Mouse (Mus musculus) forebrain, embryonic 10.5 days (tissue): ENCODE results near the gene Dnm2. TPM values are rescaled to one million over a fixed set of nuclear protein-coding genes. Genes with fewer than 3 reads are reported as not detected.
A peak's percentile ranks its signal among the peaks of the same experiment; 100 is the strongest.
"Not testable (repeated sequence)": the region's sequence is repeated elsewhere in the genome, so short reads cannot be mapped to it uniquely, and the experiment has no call there.

Experiments used
- DNase-seq: peaks from one replicate; pipeline ENCODE4 v3.0.0-alpha.2; 2017; ENCODE audit warnings: low spot score; ENCODE audit errors: extremely low spot score
- H3K27ac ChIP-seq: fragments of 300-500 bp; sonication (generic); 2 replicates; pipeline ENCODE4 v1.5.1; 2016; ENCODE audit warnings: mild to moderate bottlenecking
- H3K27me3 ChIP-seq: fragments of 300-500 bp; sonication (generic); 2 replicates; pipeline ENCODE4 v1.6.1; 2016; ENCODE audit warnings: mild to moderate bottlenecking; ENCODE audit not compliant: poor library complexity, severe bottlenecking
- H3K36me3 ChIP-seq: fragments of 300-500 bp; sonication (generic); replicated peaks from 2 replicates; pipeline ENCODE4 v1.6.1; 2016; ENCODE audit warnings: mild to moderate bottlenecking, moderate library complexity
- H3K4me1 ChIP-seq: fragments of 300-500 bp; sonication (generic); 2 replicates; pipeline ENCODE4 v1.6.1; 2016
- H3K4me3 ChIP-seq: fragments of 300-500 bp; sonication (generic); 2 replicates; pipeline ENCODE4 v1.5.1; 2016; ENCODE audit warnings: mild to moderate bottlenecking, moderate library complexity
- H3K9me3 ChIP-seq: fragments of 300-500 bp; sonication (generic); 2 replicates; pipeline ENCODE4 v1.6.1; 2016; ENCODE audit warnings: mild to moderate bottlenecking, moderate library complexity
- WGBS: fragments of 180-500 bp; shearing (Covaris S2); methylation state at CpG from one replicate; pipeline ENCODE4 v1.1.7; 2016; 5-methylcytosine and 5-hydroxymethylcytosine counted together
- polyA plus RNA-seq: library from polyadenylated mRNA; unstranded; fragments of >200 nt; fragmentation: Nextera tagmentation; extraction: Ambion mirVana; gene quantifications from 2 replicates; pipeline ENCODE4 v1.2.1, GENCODE M21; 2016

Gene Dnm2
- polyA plus RNA-seq, 1 experiment from 2014 or later, result 65.9 TPM

DNA sequence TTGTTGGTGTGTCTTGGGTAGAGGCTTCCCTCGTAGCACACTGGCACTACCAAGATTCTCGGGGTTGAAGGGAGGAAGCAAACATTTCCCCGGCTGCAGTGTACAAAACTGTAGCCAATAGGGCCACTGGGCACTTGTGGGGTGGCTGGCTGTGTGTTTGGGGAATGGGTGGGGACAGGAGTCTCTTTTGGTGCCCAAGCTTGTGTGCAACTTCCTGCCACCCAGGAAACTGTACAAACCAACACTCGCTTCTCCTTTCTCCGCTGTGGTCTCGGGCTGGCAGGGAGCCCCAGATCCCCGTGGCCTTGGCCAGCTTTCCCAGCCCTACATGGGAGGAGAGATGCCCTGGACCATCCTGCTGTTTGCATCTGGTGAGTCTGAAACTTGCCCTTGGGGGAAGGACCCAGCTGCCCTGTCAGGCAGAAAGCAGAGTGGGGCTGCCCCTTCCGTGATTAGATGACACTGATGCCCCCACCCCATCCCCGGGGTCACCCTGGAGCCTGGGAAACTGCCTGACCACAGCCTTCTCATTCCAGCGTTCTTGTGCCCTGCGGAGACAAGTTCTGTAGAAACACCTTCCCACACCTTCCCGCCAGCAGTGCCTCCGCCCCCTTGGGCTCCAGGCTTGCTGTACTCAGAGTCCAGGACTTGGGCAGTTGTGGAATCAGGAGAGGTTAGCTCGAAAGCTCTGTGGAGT, 101.4 kb downstream of the Dnm2 start, which contains the start of gene AB124611:
TSS of gene AB124611 (plus strand) at position 240 of the 697 bp plus-strand sequence.
- WGBS, result 70% methylated on average over 14 of the region's 14 CpGs
- H3K4me3 ChIP-seq, result no peak within 1 kb of the TSS
- H3K27ac ChIP-seq, result peak within 1 kb of the TSS; percentile 44; the same call in 1 of the 2 replicates
- no peak for DNase-seq
- peaks cover 4% of the 10 kb centered on the region; the same call in 1 of the 2 replicates for H3K9me3 ChIP-seq
- no peaks in the 10 kb centered on the region for H3K27me3 ChIP-seq
- H3K36me3 ChIP-seq, result peaks cover 9% of the 10 kb centered on the region; the same call in 1 of the 2 replicates
- H3K4me1 ChIP-seq, result peaks cover 16% of the 10 kb centered on the region

DNA sequence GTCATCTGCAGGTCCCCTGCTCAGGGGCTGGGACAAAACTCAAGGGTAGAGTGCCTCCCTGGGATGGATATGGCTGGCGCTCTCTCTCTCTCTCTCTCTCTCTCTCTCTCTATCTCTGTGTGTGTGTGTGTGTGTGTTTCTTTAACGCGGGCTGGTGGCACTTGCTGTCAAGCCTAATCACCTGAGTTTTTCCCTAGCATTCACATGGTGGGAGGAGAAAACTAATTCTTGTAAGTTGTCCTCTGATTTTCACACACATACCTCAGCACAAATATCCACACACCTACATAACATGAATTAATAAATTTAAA, 101.9 kb downstream of the Dnm2 start:
- Histone ChIP-seq H3K36me3 (peaks cover 9% of the 10 kb centered on the region; the same call in 1 of the 2 replicates), H3K27me3 (no peaks in the 10 kb centered on the region), H3K27ac (0 out of 2 replicates have a peak overlapping the region, but pooled peaks have one; percentile 44), H3K4me1 (peaks cover 16% of the 10 kb centered on the region), H3K9me3 (peaks cover 4% of the 10 kb centered on the region; the same call in 1 of the 2 replicates), H3K4me3 (no peak overlapping the region)
- WGBS, result 97% methylated on average over 3 of the region's 3 CpGs
- no peak for DNase-seq

DNA sequence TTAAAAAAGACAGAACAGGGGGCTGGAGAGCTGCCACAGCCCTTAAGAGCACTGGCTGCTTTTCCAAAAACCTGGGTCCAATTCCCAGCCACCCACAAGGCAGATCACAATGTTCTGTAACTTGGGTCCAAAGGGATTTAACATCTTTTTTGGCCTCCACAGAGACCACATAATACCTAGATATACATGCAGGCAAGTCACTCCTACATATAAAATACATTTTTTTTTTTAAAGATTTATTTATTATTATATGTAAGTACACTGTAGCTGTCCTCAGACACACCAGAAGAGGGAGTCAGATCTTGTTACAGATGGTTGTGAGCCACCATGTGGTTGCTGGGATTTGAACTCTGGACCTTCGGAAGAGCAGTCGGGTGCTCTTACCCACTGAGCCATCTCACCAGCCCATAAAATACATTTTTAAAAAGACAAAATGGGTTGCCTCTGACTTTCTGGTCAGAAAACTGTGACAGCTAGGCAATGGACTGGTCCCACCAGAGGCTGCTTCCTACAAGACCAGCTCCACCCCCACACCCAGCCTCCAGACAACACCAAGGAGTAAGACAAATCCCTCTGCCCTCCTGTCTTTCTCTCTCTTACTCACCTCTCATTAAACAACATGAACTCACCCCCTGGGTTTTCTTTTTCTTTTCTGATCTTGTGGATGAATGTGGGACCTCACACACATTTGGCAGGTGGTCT, 102.5 kb downstream of the Dnm2 start:
- peaks cover 9% of the 10 kb centered on the region; the same call in 1 of the 2 replicates for H3K36me3 ChIP-seq
- no peaks in the 10 kb centered on the region for H3K27me3 ChIP-seq
- DNase-seq, result no peak
- no peak overlapping the region for H3K27ac ChIP-seq
- H3K4me3 ChIP-seq, result no peak overlapping the region
- peaks cover 16% of the 10 kb centered on the region for H3K4me1 ChIP-seq
- H3K9me3 ChIP-seq, result peaks cover 2% of the 10 kb centered on the region; the same call in 1 of the 2 replicates
- WGBS, result 94% methylated on average over 2 of the region's 2 CpGs

DNA sequence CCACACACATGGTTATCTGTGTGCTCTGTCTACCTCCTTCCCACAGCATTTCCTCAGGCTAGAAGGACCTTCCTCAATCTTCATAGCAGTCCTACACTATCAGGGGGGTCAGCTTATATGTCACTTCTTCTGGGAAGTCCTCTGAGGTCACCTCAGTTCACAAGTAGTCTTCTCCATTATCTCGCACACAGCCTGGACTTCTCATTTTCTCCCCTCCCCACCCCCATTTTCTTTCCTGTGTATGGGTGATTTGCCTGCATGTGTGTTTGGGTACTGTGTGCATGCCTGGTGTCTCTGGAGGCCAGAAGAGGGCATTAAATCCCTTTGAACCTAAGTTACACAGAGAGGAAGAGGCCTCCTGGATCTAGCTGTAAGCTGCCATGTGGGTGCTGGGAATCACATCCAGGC, 103.2 kb downstream of the Dnm2 start:
- no peak for DNase-seq
- Histone ChIP-seq H3K36me3 (peaks cover 9% of the 10 kb centered on the region; the same call in 1 of the 2 replicates), H3K27ac (no peak overlapping the region), H3K4me3 (no peak overlapping the region), H3K4me1 (peaks cover 16% of the 10 kb centered on the region), H3K9me3 (no peaks in the 10 kb centered on the region), H3K27me3 (no peaks in the 10 kb centered on the region)
- WGBS, result 76% methylated on average over 1 of the region's 1 CpGs

DNA sequence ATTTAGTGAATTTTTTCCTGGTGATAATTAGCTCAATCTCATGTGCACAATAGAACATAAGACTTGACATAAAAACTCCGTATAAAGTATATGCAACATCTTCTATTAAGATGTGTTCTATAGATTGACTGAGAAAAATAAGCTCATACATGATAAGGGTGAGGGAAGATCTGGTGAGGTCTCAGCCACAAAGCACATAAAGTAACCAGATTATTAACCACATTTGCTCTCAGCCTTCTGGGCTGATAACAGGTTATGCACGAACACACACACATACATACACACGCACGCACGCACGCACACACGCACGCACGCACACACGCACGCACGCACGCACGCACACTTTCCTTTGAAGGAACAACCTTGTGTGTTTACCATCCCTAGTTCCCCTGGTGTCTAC, 111.8 kb downstream of the Dnm2 start:
- H3K4me1 ChIP-seq, result no peaks in the 10 kb centered on the region
- H3K36me3 ChIP-seq, result peaks cover 10% of the 10 kb centered on the region
- no peak for DNase-seq
- no peak overlapping the region for H3K4me3 ChIP-seq
- no peaks in the 10 kb centered on the region for H3K9me3 ChIP-seq
- H3K27me3 ChIP-seq, result no peaks in the 10 kb centered on the region
- WGBS, result 96% methylated on average over 14 of the region's 14 CpGs
- H3K27ac ChIP-seq, result no peak overlapping the region

DNA sequence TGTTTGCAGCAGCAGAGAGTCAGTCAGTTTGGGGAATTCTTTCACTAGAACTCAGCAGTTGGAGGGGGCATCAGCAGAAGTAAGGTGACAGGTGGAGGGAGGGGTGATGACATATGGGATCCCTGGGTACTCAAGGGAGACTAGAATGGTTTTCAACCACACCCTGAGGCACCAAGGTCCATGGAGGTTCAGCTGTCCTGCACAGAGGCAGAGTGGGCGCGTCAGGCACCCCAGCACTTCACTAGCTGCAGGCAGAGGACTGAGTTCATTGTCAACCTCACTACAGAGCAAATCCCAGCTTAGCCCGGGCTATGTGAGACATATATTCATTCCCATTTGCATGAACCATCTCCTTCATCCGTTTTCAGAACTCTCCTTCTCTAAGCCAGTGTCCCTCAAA, 112.3 kb downstream of the Dnm2 start:
- no peaks in the 10 kb centered on the region for H3K27me3 ChIP-seq
- H3K9me3 ChIP-seq, result no peaks in the 10 kb centered on the region
- no peak overlapping the region for H3K27ac ChIP-seq
- 79% methylated on average over 4 of the region's 4 CpGs for WGBS
- no peak overlapping the region for H3K4me3 ChIP-seq
- DNase-seq, result no peak
- no peaks in the 10 kb centered on the region for H3K4me1 ChIP-seq
- H3K36me3 ChIP-seq, result peaks cover 10% of the 10 kb centered on the region

DNA sequence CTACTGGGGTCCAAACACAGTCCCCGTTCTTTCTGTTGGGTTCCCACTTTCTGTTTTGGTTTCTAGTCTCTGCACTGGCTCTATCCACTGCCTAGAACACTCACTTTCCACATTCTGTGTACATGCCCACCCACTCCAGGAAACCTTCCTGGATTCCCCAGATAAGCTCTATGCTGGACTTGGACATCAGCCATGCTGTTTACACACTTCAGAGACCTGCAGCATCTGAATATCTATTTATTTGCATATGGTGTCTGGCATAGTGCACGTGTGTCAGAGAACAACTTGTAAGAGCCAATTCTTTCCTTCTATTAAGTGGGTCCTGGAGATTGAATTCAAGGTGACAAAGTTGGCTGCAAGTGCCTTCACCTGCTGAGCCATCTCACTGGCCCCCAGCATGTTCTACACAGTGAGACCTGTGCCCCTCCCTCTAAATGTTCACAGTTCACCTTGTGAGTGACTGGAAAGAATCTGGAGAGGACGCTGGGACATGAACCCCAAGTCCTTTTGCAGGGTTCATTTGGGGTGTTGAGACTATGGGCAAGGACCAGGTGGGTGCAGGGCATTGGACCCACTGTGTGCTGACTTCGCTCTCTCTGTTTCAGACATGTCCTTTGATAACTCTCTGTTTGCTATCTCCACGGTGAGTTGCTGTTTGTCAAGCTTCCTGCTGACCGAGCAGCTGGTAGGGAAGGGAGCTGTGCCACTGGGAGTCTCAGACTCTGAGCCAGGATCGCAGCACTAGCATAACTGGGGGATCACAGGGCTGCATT, 115.5 kb downstream of the Dnm2 start:
- H3K9me3 ChIP-seq, result no peaks in the 10 kb centered on the region
- WGBS, result 83% methylated on average over 7 of the region's 7 CpGs
- peaks cover 10% of the 10 kb centered on the region for H3K36me3 ChIP-seq
- no peak overlapping the region for H3K27ac ChIP-seq
- no peak overlapping the region for H3K4me3 ChIP-seq
- peaks cover 10% of the 10 kb centered on the region for H3K4me1 ChIP-seq
- no peak for DNase-seq
- H3K27me3 ChIP-seq, result no peaks in the 10 kb centered on the region

DNA sequence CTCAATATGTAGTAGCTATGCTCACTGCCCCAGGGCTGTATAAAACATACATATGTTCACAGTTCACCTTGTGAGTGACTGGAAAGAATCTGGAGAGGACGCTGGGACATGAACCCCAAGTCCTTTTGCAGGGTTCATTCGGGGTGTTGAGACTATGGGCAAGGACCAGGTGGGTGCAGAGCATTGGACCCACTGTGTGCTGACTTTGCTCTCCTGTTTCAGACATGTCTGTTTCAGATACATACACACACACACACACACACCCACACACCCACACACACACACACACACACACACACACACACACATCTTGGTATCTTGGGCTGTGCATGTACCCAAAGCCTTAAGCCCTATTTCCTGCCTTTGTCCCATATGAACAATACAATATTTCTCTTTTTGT, 117.3 kb downstream of the Dnm2 start:
- H3K4me3 ChIP-seq, H3K36me3 ChIP-seq, H3K27ac ChIP-seq, DNase-seq, H3K27me3 ChIP-seq, H3K9me3 ChIP-seq: not testable (repeated sequence)
- peaks cover 16% of the 10 kb centered on the region for H3K4me1 ChIP-seq
- 91% methylated on average over 2 of the region's 2 CpGs for WGBS

DNA sequence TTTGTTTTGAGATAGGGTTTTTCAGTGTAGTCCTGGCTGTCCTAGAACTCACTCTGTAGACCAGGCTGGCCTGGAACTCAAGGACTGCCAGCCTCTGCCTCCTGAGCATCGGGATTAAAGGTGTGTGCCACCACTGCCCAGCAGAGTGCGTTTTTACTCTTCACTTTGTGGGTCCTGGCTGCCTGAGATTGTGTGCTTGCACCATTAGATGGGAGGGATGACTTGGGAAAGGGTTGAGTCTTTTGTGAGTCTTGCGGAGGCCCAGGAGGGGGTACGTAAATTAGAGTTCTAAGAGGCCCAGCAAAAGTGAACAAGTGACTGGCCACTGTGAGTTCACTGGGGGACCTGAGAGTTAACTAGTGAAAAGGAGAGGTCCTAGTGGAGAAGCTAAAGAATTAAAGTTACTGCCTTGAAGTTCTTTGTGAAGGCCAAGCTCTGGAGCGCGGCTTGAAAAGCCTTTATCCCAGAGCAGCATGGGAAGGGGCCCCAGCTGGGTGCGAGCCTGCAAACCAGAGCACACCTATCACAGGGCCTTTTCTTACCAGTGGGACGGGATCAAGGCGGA, 120.7 kb downstream of the Dnm2 start:
- WGBS, result 3% methylated on average over 9 of the region's 9 CpGs
- Histone ChIP-seq H3K4me1 (peaks cover 31% of the 10 kb centered on the region), H3K27me3 (no peaks in the 10 kb centered on the region), H3K27ac (peak overlapping the region; percentile 98), H3K4me3 (peak overlapping the region; percentile 86), H3K9me3 (no peaks in the 10 kb centered on the region), H3K36me3 (peaks cover 17% of the 10 kb centered on the region)
- DNase-seq, result no peak

DNA sequence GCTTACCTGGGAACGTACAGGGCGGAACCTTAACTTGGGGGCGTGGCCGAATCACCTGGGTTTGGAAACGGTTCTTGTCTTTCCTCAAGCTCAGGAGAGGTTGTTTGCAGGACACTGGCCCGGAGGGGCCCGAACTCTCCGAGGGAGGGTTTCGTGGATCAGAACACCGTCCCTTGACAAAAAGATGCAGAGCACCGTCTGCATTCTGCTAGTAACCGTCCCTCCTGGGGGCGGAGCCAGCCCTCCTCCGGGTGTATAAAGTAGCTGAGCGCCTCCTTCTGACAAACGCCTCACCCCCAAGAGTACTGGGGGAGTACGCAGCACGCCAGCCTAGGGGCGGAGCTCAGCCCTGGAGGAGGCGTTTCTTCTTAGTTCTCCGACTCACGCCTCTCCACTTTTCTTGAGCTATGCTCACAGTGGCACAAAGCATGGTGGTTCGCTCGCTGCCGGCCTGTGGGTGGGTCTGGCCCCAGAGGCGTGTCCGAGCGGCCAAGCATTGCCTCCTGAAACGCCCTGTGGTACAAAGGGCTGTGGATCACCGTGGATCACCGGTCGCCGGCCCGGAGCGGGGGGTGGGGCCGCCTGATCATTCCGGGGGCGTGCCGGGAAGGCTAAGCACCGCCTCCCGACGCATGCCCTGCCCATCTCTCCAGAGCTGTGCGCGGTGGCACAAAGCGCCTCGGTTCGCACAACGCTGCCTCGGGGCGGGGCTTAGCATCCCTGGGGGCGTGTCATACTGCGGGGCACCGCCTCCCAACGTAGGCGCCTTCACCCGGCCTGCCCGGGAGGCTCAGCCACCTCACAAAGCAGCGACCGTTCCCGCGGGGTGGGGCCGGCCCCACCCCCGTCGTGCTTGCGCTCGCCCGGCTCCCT, 121.4 kb downstream of the Dnm2 start:
- Histone ChIP-seq H3K36me3 (peaks cover 24% of the 10 kb centered on the region), H3K9me3 (no peaks in the 10 kb centered on the region), H3K27ac (peak overlapping the region; percentile 98), H3K27me3 (no peaks in the 10 kb centered on the region), H3K4me1 (peaks cover 31% of the 10 kb centered on the region), H3K4me3 (peak overlapping the region; percentile 86)
- peak; percentile 100 for DNase-seq
- under 1% methylated on average over 67 of the region's 67 CpGs for WGBS

DNA sequence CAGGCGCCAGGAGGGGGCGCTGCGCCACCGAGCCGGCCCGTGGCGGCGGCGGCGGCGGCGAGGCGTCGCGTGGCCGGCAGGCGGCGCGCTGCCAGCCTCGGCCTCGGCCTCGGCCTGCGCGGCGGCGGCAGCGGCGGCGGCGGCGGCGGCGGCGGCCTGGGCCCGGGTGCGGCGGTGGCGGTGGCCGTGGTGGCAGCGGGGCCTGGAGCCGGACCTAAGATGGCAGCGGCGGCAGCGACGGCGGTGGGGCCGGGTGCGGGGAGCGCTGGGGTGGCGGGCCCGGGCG, 122.0 kb downstream of the Dnm2 start, which contains the start of gene Carm1:
TSS of gene Carm1 (plus strand) at position 106 of the 286 bp plus-strand sequence.
- Histone ChIP-seq H3K36me3 (peaks cover 30% of the 10 kb centered on the region), H3K27me3 (no peaks in the 10 kb centered on the region), H3K9me3 (no peaks in the 10 kb centered on the region), H3K4me1 (peaks cover 31% of the 10 kb centered on the region), H3K27ac (peak within 1 kb of the TSS; percentile 98), H3K4me3 (peak within 1 kb of the TSS; percentile 86)
- 21% methylated on average over 51 of the region's 52 CpGs for WGBS
- no peak for DNase-seq
